Mouse (Mus musculus) kidney, adult 2 months (tissue): Measurements from ENCODE around the gene Cfap73.

Experiments
- CTCF ChIP-seq: fragments of 200-500 bp; conservative IDR thresholded peaks from 2 replicates; pipeline ENCODE4 v1.5.1; 2011; ENCODE audit warnings: low read depth, mild to moderate bottlenecking, control low read depth, low read length, moderate library complexity, mixed read lengths; ENCODE audit not compliant: insufficient read depth, insufficient read length
- POLR2A ChIP-seq: fragments of 200-500 bp; IDR thresholded peaks from one replicate; pipeline ENCODE4 v1.6.1; 2011; ENCODE audit warnings: low read depth, low read length, control low read depth

DNA sequence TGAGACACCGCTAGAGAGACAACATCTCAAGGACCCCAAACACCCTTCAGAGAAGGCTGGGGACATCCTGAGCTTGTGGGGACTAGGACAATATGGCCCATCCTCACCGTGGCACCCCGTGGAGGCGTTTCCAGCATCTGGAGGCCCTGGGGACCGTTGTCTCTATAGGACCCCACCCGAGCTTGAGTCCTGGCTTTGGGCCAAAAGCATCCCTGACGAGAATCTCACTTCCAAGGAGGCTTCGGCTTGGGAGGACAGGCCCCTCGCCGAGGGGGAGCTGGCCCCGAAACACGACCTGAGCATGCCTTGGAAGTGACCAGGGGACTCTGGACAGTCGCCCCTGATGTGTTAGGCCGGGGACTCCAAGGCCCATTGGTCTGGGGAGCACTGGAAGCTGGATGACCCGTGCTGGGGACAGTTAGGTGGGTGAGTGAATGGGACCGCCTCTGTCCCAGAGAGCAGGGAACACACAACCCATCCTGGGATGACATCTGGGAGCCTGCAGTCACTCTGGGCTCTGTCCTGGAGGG is 24.7 kb downstream of the Cfap73 start:
- no peak for TF ChIP-seq CTCF
- no peak for TF ChIP-seq POLR2A
